Mouse (Mus musculus) midbrain, embryonic 10.5 days (tissue): ENCODE data around the gene Ctnna3. TPM values are rescaled to one million over a fixed set of nuclear protein-coding genes. Genes with fewer than 3 reads are reported as not detected.
"Not testable (repeated sequence)": the region's sequence is repeated elsewhere in the genome, so short reads cannot be mapped to it uniquely, and the experiment has no call there.

Source experiments
- DNase-seq: peaks from one replicate; pipeline ENCODE4 v3.0.0-alpha.2; 2017; ENCODE audit warnings: low spot score
- H3K27ac ChIP-seq: fragments of 300-500 bp; sonication (generic); replicated peaks from 2 replicates; pipeline ENCODE4 v1.5.1; 2016; ENCODE audit warnings: mild to moderate bottlenecking
- H3K27me3 ChIP-seq: fragments of 300-500 bp; sonication (generic); 2 replicates; pipeline ENCODE4 v1.6.1; 2016; ENCODE audit warnings: low read depth, mild to moderate bottlenecking; ENCODE audit not compliant: poor library complexity, severe bottlenecking
- H3K36me3 ChIP-seq: fragments of 300-500 bp; sonication (generic); 2 replicates; pipeline ENCODE4 v1.6.1; 2016; ENCODE audit warnings: mild to moderate bottlenecking, moderate library complexity
- H3K4me1 ChIP-seq: fragments of 300-500 bp; sonication (generic); 2 replicates; pipeline ENCODE4 v1.6.1; 2016
- H3K4me3 ChIP-seq: fragments of 300-500 bp; sonication (generic); 2 replicates; pipeline ENCODE4 v1.5.1; 2016; ENCODE audit warnings: mild to moderate bottlenecking, moderate library complexity
- H3K9me3 ChIP-seq: fragments of 300-500 bp; sonication (generic); replicated peaks from 2 replicates; pipeline ENCODE4 v1.6.1; 2016; ENCODE audit warnings: mild to moderate bottlenecking
- WGBS: fragments of 180-500 bp; shearing (Covaris S2); methylation state at CpG from one replicate; pipeline ENCODE4 v1.1.7; 2016; 5-methylcytosine and 5-hydroxymethylcytosine counted together
- polyA plus RNA-seq: library from polyadenylated mRNA; unstranded; fragments of >200 nt; fragmentation: Nextera tagmentation; extraction: Ambion mirVana; gene quantifications from 2 replicates; pipeline ENCODE4 v1.2.1, GENCODE M21; 2016

Ctnna3 gene
- polyA plus RNA-seq, 1 experiment from 2014 or later: 0.05 TPM

- H3K4me1 ChIP-seq: no peaks in the 10 kb centered on the region
- no peaks in the 10 kb centered on the region for H3K9me3 ChIP-seq
- no peaks in the 10 kb centered on the region for H3K27me3 ChIP-seq
- no peak overlapping the region for H3K27ac ChIP-seq
- no peaks in the 10 kb centered on the region for H3K36me3 ChIP-seq
- DNase-seq: no peak
- H3K4me3 ChIP-seq: no peak overlapping the region
Measured at GRCm38 (mm10) chr10:64305802-64306201, 875.9 kb downstream of the Ctnna3 start.

- no peaks in the 10 kb centered on the region for H3K27me3 ChIP-seq
- no peaks in the 10 kb centered on the region for H3K4me1 ChIP-seq
- no peaks in the 10 kb centered on the region for H3K9me3 ChIP-seq
- H3K27ac ChIP-seq: no peak overlapping the region
- 85% methylated on average over 2 of the region's 2 CpGs for WGBS
- H3K4me3 ChIP-seq: no peak overlapping the region
- DNase-seq: no peak
- no peaks in the 10 kb centered on the region for H3K36me3 ChIP-seq
Measured at GRCm38 (mm10) chr10:64311622-64312292, 881.9 kb downstream of the Ctnna3 start.

GRCm38 (mm10) chr10:64320332-64320731 is 890.4 kb downstream of the Ctnna3 start:
- Histone ChIP-seq H3K27ac (no peak overlapping the region), H3K4me1 (no peaks in the 10 kb centered on the region), H3K4me3 (no peak overlapping the region), H3K36me3 (no peaks in the 10 kb centered on the region), H3K9me3 (no peaks in the 10 kb centered on the region), H3K27me3 (no peaks in the 10 kb centered on the region)
- 95% methylated on average over 7 of the region's 7 CpGs for WGBS
- no peak for DNase-seq

- no peak overlapping the region for H3K27ac ChIP-seq
- WGBS: 83% methylated on average over 4 of the region's 4 CpGs
Measured at GRCm38 (mm10) chr10:64342702-64343379, 912.9 kb downstream of the Ctnna3 start.

GRCm38 (mm10) chr10:64373288-64373687 is 943.4 kb downstream of the Ctnna3 start:
- Histone ChIP-seq H3K9me3 (no peaks in the 10 kb centered on the region), H3K4me3 (no peak overlapping the region), H3K27me3 (no peaks in the 10 kb centered on the region), H3K27ac (no peak overlapping the region), H3K4me1 (no peaks in the 10 kb centered on the region), H3K36me3 (no peaks in the 10 kb centered on the region)
- WGBS: 81% methylated on average over 3 of the region's 3 CpGs
- DNase-seq: no peak

More at GRCm38 (mm10) chr10:64342702-64343379, 912.9 kb downstream of the Ctnna3 start:
- Histone ChIP-seq H3K36me3 (no peaks in the 10 kb centered on the region), H3K9me3 (no peaks in the 10 kb centered on the region), H3K4me1 (no peaks in the 10 kb centered on the region), H3K27me3 (no peaks in the 10 kb centered on the region), H3K4me3 (no peak overlapping the region)
- DNase-seq: no peak

- Histone ChIP-seq H3K4me3 (no peak overlapping the region), H3K36me3 (no peaks in the 10 kb centered on the region), H3K4me1 (no peaks in the 10 kb centered on the region), H3K9me3 (no peaks in the 10 kb centered on the region), H3K27me3 (no peaks in the 10 kb centered on the region), H3K27ac (no peak overlapping the region)
- WGBS: 90% methylated on average over 4 of the region's 4 CpGs
- no peak for DNase-seq
Measured at GRCm38 (mm10) chr10:64377751-64378150, 947.9 kb downstream of the Ctnna3 start.

GRCm38 (mm10) chr10:64396579-64396978 is 966.7 kb downstream of the Ctnna3 start:
- H3K27ac ChIP-seq: no peak overlapping the region
- no peak overlapping the region for H3K4me3 ChIP-seq
- DNase-seq: no peak
- no peaks in the 10 kb centered on the region for H3K27me3 ChIP-seq
- 76% methylated on average over 2 of the region's 2 CpGs for WGBS
- no peaks in the 10 kb centered on the region for H3K36me3 ChIP-seq
- H3K4me1 ChIP-seq: no peaks in the 10 kb centered on the region
- no peaks in the 10 kb centered on the region for H3K9me3 ChIP-seq

GRCm38 (mm10) chr10:64418396-64418795 is 988.5 kb downstream of the Ctnna3 start:
- H3K27ac ChIP-seq, H3K9me3 ChIP-seq, H3K4me1 ChIP-seq, H3K27me3 ChIP-seq, H3K4me3 ChIP-seq, DNase-seq, H3K36me3 ChIP-seq: not testable (repeated sequence)
- 46% methylated on average over 1 of the region's 1 CpGs for WGBS

- Histone ChIP-seq H3K27me3 (no peaks in the 10 kb centered on the region), H3K4me3 (no peak overlapping the region), H3K36me3 (no peaks in the 10 kb centered on the region), H3K4me1 (no peaks in the 10 kb centered on the region), H3K27ac (no peak overlapping the region), H3K9me3 (no peaks in the 10 kb centered on the region)
- DNase-seq: no peak
Measured at GRCm38 (mm10) chr10:64438736-64439135, 1008.8 kb downstream of the Ctnna3 start.

GRCm38 (mm10) chr10:64448624-64449023 is 1018.7 kb downstream of the Ctnna3 start:
- Histone ChIP-seq H3K4me1 (peaks cover 7% of the 10 kb centered on the region; the same call in 1 of the 2 replicates), H3K27ac (no peak overlapping the region), H3K9me3 (no peaks in the 10 kb centered on the region), H3K36me3 (no peaks in the 10 kb centered on the region), H3K4me3 (no peak overlapping the region), H3K27me3 (no peaks in the 10 kb centered on the region)
- WGBS: 83% methylated on average over 2 of the region's 2 CpGs
- DNase-seq: no peak

- Histone ChIP-seq H3K4me1 (no peaks in the 10 kb centered on the region), H3K36me3 (no peaks in the 10 kb centered on the region), H3K4me3 (no peak overlapping the region), H3K9me3 (no peaks in the 10 kb centered on the region), H3K27ac (no peak overlapping the region), H3K27me3 (no peaks in the 10 kb centered on the region)
- 83% methylated on average over 5 of the region's 5 CpGs for WGBS
- DNase-seq: no peak
Measured at GRCm38 (mm10) chr10:64483281-64483680, 1053.4 kb downstream of the Ctnna3 start.

GRCm38 (mm10) chr10:64489471-64489870 is 1059.6 kb downstream of the Ctnna3 start:
- H3K9me3 ChIP-seq: no peaks in the 10 kb centered on the region

GRCm38 (mm10) chr10:64543647-64544046 is 1113.7 kb downstream of the Ctnna3 start:
- DNase-seq: no peak
- no peak overlapping the region for H3K27ac ChIP-seq
- H3K27me3 ChIP-seq: no peaks in the 10 kb centered on the region
- H3K4me3 ChIP-seq: no peak overlapping the region
- H3K9me3 ChIP-seq: no peaks in the 10 kb centered on the region
- H3K4me1 ChIP-seq: no peaks in the 10 kb centered on the region
- 89% methylated on average over 3 of the region's 3 CpGs for WGBS
- no peaks in the 10 kb centered on the region for H3K36me3 ChIP-seq

More at GRCm38 (mm10) chr10:64489471-64489870, 1059.6 kb downstream of the Ctnna3 start:
- no peak overlapping the region for H3K27ac ChIP-seq
- H3K4me3 ChIP-seq: no peak overlapping the region
- no peak for DNase-seq
- no peaks in the 10 kb centered on the region for H3K36me3 ChIP-seq
- no peaks in the 10 kb centered on the region for H3K27me3 ChIP-seq
- no peaks in the 10 kb centered on the region for H3K4me1 ChIP-seq
